Mouse (Mus musculus): Measurements from ENCODE around the gene C3.

The C3 gene

GRCm38 (mm10) chr17:57219884-57220207 is 8.1 kb downstream of the C3 start:
- DNase-seq (ENCODE audit: low spot score): peak; percentile 60

DNA sequence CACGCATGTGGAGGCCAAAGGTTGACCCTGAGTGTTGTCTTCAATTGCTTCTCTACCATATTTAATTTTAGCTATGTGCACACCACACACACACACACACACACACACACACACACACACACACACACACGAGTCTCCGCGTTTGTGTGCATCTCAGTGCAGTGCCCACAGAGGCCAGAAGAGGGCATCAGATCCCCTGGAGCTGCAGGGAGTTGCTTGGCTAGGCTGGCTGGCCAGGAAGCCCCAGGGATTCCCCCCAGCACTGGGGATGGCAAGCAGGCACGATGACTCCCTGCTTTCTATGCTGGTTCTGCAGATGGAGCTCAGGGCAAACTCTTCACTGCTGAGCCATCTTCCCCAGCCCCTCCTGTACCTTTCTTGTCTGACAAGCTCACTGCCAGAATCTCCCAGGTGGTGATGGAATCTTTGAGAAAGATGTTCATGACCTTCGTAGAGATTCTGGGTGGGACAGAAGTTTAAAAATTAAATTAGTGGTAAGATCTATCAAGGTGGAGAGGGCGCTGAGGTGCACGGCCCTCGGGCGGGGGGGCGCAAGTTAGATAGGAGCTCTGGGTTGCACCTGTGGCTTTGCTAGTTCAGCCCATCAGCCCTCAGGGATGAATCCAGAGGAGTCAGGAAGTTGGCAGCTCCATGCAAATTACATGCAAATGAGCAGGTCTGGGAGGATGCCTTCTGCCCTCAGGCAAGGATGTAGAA is 8.6 kb downstream of the C3 start:
- peak; percentile 89 for DNase-seq (ENCODE audit: low spot score)

GRCm38 (mm10) chr17:57218335-57218900 is 9.5 kb downstream of the C3 start:
- peak; percentile 40 for DNase-seq (ENCODE audit: low spot score)

- DNase-seq (ENCODE audit: low spot score): no peak
Measured at GRCm38 (mm10) chr17:57214676-57215387, 13.1 kb downstream of the C3 start.

GRCm38 (mm10) chr17:57211501-57211900 is 16.4 kb downstream of the C3 start:
- DNase-seq (ENCODE audit: low spot score): no peak

DNA sequence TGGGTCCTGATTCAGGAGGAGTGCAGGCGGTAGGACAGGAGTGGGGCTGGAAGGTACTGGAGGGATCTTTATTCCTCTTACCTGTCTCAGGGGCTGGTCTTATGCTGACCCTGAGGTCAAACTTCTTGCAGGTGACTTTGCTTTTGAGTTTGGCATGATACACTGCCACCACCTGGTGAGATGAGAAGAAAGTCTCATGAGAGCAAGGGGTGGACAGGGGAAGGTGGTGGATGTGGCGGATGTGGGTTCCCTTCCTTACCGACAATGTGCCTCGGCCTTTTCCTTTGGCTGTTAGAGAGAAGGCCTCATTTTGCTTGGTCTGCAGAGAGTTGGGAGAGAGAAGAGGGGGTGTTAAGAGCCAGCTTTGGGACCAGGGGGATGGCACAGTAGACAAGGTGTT is 18.6 kb downstream of the C3 start:
- no peak for DNase-seq (ENCODE audit: low spot score)

DNA sequence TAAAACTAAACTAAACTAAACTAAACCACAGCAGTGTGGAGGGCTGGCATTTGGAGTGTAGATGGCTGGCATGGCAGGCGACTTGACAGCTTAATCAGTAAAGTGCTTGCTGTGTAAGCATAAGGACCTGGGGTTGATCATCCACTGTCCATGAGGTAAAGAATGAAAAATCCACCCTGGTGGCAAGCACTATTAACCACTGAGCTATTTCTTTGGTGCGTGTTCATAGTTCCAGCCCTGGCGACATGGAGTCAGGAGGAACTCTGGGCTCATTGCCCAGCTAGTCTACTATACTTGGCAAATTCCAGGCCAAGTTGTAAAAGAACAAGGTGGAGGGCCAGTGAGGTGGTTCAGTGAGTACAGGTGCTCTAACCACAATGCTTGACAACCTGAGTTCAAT is 20.0 kb downstream of the C3 start:
- DNase-seq (ENCODE audit: low spot score): no peak

DNA sequence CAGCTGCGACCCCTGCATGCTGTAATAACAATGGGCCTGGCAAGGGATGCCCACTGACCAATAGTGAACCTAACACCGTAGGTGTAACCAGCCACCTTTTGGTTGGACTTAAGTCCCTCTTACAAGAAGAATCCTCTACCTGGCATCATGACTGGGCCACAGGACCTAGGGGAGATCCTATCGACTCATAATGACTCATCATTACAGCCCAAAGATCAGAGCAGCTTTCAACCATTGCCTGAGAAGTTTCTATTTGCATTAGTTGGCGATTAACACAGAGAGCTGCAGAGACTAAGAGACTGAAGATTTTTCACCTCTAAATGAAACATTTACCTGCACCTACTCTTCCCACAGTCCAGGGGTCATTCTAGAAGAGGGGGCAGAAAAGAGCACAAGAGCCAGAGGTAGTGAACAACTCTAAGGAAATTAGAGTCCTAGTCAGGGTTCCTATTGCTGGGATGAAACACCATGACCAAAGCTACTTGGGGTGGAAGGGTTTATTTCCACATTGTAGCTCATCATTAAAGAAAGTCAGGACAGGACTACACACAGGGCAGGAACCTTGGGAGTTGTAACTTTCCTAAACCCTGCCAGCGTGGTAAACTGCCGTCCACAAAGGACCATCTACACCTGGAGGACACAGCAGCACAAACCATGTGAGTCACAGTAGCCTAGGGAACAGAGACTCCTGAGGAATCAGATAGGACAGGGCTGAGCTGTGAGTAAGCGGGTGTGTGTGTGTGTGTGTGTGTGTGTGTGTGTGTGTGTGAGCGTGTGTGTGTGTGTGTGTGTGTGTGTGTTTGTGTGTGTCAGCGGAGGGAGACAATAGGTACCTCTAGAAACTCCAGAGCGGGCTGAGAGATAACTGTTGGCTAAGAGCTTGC is 25.9 kb downstream of the C3 start:
- no peak for DNase-seq (ENCODE audit: low spot score)

GRCm38 (mm10) chr17:57198252-57198651 is 29.7 kb downstream of the C3 start:
- DNase-seq (ENCODE audit: low spot score): no peak

DNA sequence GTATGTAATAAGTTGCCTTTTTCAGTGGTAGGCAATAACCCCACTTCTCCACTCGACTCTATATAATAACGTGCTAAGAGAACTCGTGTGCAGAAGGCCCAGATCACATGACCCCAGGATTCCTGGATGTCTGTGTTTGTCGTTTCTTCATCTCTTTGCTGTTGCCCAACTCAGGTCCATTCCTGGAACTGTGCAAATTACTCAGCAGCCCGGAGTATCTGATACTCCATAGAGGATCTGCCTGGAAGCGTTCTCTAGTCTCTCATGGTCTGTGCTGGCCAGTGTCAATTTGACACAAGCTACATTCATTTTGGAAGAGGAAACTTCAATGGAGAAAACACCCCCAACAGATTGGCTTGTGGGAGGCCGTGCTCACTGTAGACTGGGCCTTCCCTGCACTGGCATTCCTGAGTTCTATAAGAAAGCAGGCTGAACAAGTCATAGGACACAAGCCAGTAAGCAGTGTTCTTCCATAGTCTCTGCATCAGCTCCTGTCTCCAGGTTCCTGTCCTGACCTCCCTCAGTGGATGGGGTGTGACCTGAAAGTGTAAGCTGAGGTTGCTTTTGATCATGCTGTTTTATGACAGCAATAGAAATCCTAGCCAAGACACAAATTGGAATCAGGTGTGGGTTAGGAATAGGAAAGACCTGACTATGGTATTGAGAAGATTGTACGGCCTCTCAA is 32.5 kb downstream of the C3 start:
- DNase-seq (ENCODE audit: low spot score): no peak

DNA sequence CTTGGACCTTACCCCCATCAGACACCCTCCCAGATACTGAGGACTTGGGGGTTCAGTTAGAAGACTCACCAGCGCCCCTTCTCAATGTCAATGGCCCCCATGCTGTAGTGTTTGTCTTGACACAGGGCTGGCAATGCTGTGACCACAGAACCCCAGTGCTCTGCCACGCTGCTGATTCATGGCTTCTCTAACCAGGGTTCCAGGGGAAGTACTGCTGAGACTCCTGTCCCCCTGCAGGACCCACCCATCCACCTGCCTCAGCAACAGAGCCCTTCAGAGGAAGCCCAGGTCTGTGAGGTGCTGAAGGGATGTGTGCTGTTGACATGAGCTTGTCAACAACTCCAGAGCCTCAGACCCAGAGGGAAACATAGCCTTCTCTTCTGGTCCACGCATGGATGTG is 33.2 kb downstream of the C3 start:
- no peak for DNase-seq (ENCODE audit: low spot score)

DNA sequence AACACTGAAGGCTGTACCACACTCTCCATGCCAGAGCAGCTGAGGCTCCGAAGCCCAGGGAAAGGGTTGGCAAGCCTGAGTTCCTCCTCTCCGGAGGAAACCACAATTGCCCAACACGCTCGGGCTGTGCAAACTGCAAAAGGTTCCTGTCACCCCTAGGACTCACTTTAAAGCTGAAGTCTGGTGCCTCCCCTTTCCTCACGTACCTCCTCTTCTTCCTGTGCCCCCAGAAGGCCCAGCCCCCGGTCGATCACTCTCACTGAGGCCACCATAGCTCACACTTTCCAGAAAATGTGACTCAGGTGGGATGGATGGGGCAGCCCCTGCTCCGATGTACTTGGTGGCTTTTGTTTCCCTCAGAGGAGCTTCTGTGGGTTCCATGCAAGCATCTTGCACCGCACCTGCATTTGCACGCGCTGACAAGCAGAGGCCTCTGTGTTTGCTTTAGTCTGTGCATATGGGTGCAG is 33.9 kb downstream of the C3 start, which contains the start of gene Tnfsf14:
Gene Tnfsf14 (minus strand): TSS at position 137 of the 467 bp plus-strand sequence.
- DNase-seq (ENCODE audit: low spot score): no peak

DNA sequence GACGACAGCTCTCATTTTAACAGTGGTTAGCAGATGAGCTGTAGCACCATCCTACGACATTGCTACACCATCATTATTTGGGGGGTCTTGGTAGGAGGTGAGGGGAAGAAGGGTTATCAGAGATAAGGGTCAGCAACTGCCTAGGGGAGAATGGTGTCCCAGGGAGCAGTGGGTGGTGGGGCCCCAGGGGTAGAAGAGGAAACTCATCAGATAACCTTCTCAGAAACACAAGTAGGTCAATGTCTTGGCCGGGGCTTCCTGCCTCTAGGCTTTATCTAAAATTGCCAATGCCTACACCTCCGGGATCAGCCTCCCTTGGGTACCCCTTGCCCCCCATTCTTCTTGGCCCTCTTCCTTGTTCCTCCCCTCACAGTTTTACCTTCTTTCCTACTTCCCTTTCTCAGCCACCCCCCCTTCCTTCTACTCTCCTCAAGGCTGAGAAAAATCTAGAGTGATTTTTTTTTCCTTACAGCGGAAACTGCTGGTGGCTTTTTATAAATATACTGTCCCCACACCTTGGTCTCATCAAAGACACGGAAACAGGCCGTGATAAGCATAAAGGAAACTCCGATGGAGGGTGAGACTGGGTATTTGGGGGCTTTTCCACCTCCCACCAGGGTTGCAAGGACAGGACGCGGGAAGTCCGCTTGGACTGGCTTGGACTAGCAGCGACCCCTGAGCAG is 39.3 kb downstream of the C3 start:
- DNase-seq (ENCODE audit: low spot score): no peak

DNA sequence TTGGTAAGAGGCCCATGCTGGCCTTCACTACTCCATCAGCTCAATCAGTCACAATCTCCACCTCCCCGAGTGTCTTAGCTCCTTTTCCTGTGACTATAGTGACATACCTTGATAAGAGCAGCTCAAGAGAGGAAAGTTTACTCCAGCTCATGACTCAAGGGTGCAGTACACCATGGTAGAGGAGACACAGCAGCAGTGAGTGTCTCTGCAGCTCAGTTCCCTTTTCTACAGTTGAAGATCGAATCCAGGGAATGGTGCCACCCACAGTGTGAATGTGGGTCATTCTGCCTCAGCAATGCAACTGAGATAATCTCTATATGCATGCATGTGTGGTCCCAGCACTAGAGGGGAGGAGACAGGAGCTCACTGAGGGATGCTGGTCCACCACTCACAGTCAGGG is 42.3 kb downstream of the C3 start:
- DNase-seq (ENCODE audit: low spot score): no peak

DNA sequence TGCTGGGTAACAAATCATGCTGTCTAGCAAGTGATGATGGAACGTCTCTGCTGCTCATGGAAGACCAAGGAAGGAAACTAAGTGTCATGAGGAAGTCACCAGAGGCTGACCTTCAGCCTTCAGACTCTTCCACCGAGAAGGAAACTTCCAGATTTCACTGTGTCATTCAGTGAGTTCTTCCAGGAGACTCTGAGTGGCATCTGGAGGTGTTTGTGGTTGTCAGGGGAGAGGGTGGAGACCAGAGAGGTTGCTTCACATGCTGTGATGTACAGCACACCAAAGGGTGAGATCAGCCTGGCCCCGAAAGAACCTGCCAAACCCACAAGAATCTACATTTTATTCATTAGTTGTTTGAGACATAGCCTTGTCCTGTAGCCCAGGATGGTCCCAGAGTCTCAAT is 45.1 kb downstream of the C3 start:
- DNase-seq (ENCODE audit: low spot score): no peak

DNA sequence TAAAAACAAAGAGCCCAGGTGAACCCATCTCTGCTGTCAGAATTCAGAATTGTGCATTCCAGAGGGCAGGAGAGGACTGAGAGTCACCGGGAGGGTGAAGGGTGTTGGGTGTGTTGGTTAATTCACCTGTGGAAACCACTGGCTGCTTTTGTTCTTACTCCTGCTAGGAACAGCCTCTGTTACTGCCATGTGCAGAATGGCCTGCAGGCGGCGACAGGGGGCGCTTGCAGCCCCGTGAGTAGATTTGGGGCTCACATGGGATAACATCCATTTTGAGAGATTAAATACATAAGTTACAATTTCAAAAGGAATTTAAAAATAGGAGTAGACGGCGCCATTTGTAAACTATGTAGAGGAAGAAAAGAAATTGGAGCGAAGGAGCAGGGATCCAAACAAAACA is 47.6 kb downstream of the C3 start:
- peak; percentile 55 for DNase-seq (ENCODE audit: low spot score)

DNA sequence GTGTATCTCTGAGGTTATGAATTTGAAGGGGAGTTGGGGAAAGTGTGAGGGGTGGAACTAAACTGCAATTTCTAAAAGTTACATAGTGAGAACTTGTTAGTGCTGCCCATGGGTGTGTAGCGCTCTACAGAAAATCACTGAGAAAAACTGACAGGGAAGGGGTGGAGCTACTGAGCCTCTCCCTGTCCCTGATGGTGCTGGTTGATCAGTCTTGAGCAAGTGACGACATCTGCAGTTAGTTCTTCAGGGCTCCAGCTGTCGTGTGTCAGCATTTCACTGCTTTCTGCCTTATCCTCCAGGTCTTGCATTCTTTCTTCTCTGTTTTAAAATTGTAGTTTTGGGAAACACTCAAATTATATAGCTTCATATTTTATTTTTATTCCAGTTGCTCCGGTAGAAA is 54.6 kb downstream of the C3 start:
- no peak for DNase-seq (ENCODE audit: low spot score)

- no peak for DNase-seq (ENCODE audit: low spot score)
Measured at GRCm38 (mm10) chr17:57172378-57172777, 55.6 kb downstream of the C3 start.

- no peak for DNase-seq (ENCODE audit: low spot score)
Measured at GRCm38 (mm10) chr17:57170616-57171260, 57.2 kb downstream of the C3 start.
